In the genomic region with DNA sequence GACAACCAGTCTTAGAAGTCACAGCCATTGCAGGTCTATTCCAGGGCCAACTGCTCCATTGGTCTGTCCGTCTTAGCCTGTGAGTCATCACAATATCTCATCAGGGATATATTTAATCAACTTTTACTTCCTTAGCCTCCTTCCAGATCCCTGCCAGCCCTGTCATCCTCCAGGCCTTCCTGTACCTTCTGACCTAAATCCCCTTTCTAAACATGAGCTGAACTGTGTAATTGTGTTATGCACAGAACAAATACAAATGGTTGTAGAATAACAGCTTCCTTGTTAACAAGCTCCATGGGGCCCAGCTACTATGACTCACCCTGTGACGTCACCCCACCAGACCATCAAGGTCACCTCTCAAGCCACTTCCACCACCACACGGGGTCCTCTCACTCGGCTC, we compare ENCODE assay signal across 16 mouse cellular contexts.
A peak's percentile ranks its signal among the peaks of the same experiment; 100 is the strongest.
DNase-seq lines count a peak whose midpoint lies in the region; ATAC-seq and TF ChIP-seq lines count a peak whose summit lies in the region.
"Had no signal": no experiment of that assay in that cellular context is flagged by ENCODE, and none has a peak within 500 bp of the region (broad histone marks: within the 10 kb centered on the region; RNA-seq: fewer than 3 reads in every experiment).

No protein-coding gene starts in this region.

- WGBS in heart, embryonic 16.5 days: 31% methylated on average over 4 of the region's 4 CpGs
- 51% methylated on average over 4 of the region's 4 CpGs for WGBS in heart, embryonic 10.5 days

- no peaks in the 10 kb centered on the region for H3K36me3 ChIP-seq in heart, embryonic 16.5 days (ENCODE audit: control insufficient read depth, insufficient read depth)
- H3K36me3 ChIP-seq in heart, embryonic 10.5 days: no peaks in the 10 kb centered on the region
- H3K36me3 ChIP-seq in myocyte (ENCODE audit: control insufficient read depth, insufficient read depth): no peaks in the 10 kb centered on the region

- H3K9ac ChIP-seq in heart, embryonic 16.5 days (ENCODE audit: low read length): no peak overlapping the region

- H3K9me3 ChIP-seq in heart, embryonic 16.5 days (replicated peaks; ENCODE audit: control insufficient read depth, low read length): no peaks in the 10 kb centered on the region
- H3K9me3 ChIP-seq in heart, embryonic 10.5 days: no peaks in the 10 kb centered on the region

- no peak overlapping the region for H3K4me2 ChIP-seq in heart, embryonic 16.5 days (ENCODE audit: low read depth, low read length)
- peak overlapping the region; percentile 18 for H3K4me2 ChIP-seq in myocyte (ENCODE audit: low read depth)

- peak; percentile 52 for ATAC-seq in heart, embryonic 16.5 days (replicated peaks; ENCODE audit: extremely low read depth, insufficient read depth, low FRiP score)
- ATAC-seq: forebrain, embryonic 16.5 days; inflammation-experienced regulatory T-cells, adult 6 months had no signal

- H3K4me3 ChIP-seq in heart, embryonic 16.5 days (ENCODE audit: low read length): no peak overlapping the region
- no peak overlapping the region for H3K4me3 ChIP-seq in heart, embryonic 10.5 days
- no peak overlapping the region for H3K4me3 ChIP-seq in myocyte

- H3ac ChIP-seq in myocyte (ENCODE audit: control insufficient read depth, insufficient read length): no peak overlapping the region

- peak; percentile 36 to 66 for DNase-seq in adrenal gland, adult (ENCODE audit: inconsistent age in 2 of 2, low spot score in 1 of 2)
- no peak for DNase-seq in adrenal gland, adult 18-20 months (ENCODE audit: low spot score in 2 of 2)
- no peak for DNase-seq in heart, embryonic 10.5 days (ENCODE audit: low spot score)
- DNase-seq in Muller cell, postnatal 12 days (ENCODE audit: inconsistent ontology term): peak; percentile 85
- DNase-seq in ovary, postnatal 36 days (ENCODE audit: low spot score): no peak
- no peak for DNase-seq in left cerebral cortex, postnatal 4 days
- DNase-seq: cerebellum, adult 9-10 months; embryo, embryonic 11 days; gastrocnemius, postnatal 14 days; kidney, postnatal 25 days; lung, adult 2 months; thymus, postnatal 14 days had no signal

- no peak overlapping the region for H3K27ac ChIP-seq in heart, embryonic 16.5 days (ENCODE audit: low read length)
- H3K27ac ChIP-seq in heart, embryonic 10.5 days: no peak overlapping the region

- intact Hi-C loops in left cerebral cortex, postnatal 4 days (cut with DNase I): no loop called here

- TF ChIP-seq POLR2A in myocyte (IDR thresholded peaks at IDR 0.05; ENCODE audit: insufficient read length, low read depth): no peak

- H3K79me2 ChIP-seq in myocyte (ENCODE audit: control insufficient read depth, insufficient read depth): no peaks in the 10 kb centered on the region

- peaks cover 5% of the 10 kb centered on the region; the same call in 1 of the 2 replicates for H3K4me1 ChIP-seq in heart, embryonic 16.5 days (ENCODE audit: control insufficient read depth, insufficient read depth, low read length)
- no peaks in the 10 kb centered on the region for H3K4me1 ChIP-seq in heart, embryonic 10.5 days

- no peaks in the 10 kb centered on the region for H3K27me3 ChIP-seq in heart, embryonic 16.5 days (ENCODE audit: control insufficient read depth, insufficient read depth, low read length)
- no peaks in the 10 kb centered on the region for H3K27me3 ChIP-seq in heart, embryonic 10.5 days (ENCODE audit: insufficient read depth, poor library complexity, severe bottlenecking)
- H3K27me3 ChIP-seq in myocyte (ENCODE audit: control insufficient read depth, insufficient read depth, insufficient read length): no peaks in the 10 kb centered on the region

TF ChIP-seq in myocyte, 11 proteins besides CTCF, POLR2A, EP300 and RAD21:
- no peak for TF ChIP-seq E2F4 (IDR thresholded peaks at IDR 0.05; ENCODE audit: insufficient read depth)
- no peak for TF ChIP-seq CEBPB (IDR thresholded peaks at IDR 0.05; ENCODE audit: insufficient read depth, poor library complexity, severe bottlenecking)
- TF ChIP-seq MAX (IDR thresholded peaks at IDR 0.05; ENCODE audit: low read depth): no peak
- no peak for TF ChIP-seq MYOG (IDR thresholded peaks at IDR 0.05; ENCODE audit: control insufficient read depth in 1 of 3, insufficient read depth in 1 of 3, insufficient read length in 2 of 3, low read depth in 2 of 3)
- no peak for TF ChIP-seq MYOD1 (IDR thresholded peaks at IDR 0.05; ENCODE audit: control insufficient read depth in 1 of 3, insufficient read length in 2 of 3, low read depth in 2 of 3)
- no peak for TF ChIP-seq REST (IDR thresholded peaks at IDR 0.05; ENCODE audit: insufficient read depth, insufficient read length)
- TF ChIP-seq TCF3 (IDR thresholded peaks at IDR 0.05; ENCODE audit: insufficient read length, low read depth): no peak
- TF ChIP-seq SRF (IDR thresholded peaks at IDR 0.05; ENCODE audit: control insufficient read depth, insufficient read length, low read depth): no peak
- no peak for TF ChIP-seq TCF12 (IDR thresholded peaks at IDR 0.05; ENCODE audit: insufficient read depth, poor library complexity, severe bottlenecking)
- no peak for TF ChIP-seq POLR2AphosphoS2 (IDR thresholded peaks at IDR 0.05; ENCODE audit: insufficient read length, low read depth)
- no peak for TF ChIP-seq USF1 (IDR thresholded peaks at IDR 0.05; ENCODE audit: low read depth)

Comparison
In these comparisons a context has a peak if more than half of its experiments do, and no peak if none do; other contexts are left out.
1. DNase-seq: peak in adrenal gland, adult (2 of 2) and Muller cell, postnatal 12 days (single experiment); none in adrenal gland, adult 18-20 months (0 of 2), heart, embryonic 10.5 days (single experiment), ovary, postnatal 36 days (single experiment) and left cerebral cortex, postnatal 4 days (single experiment).